Mouse (Mus musculus): ENCODE measurements around the gene Epsti1. TPM values are rescaled to one million over a fixed set of nuclear protein-coding genes. Genes with fewer than 3 reads are reported as not detected.

The Epsti1 gene
- polyA plus RNA-seq, 1 experiment from 2014 or later, result 21.2 TPM

- no peak for ATAC-seq
- Histone ChIP-seq H3K9me3 (ENCODE audit: control insufficient read depth) (no peaks in the 10 kb centered on the region), H3K27me3 (replicated peaks; ENCODE audit: control insufficient read depth, insufficient read depth, low read length) (no peaks in the 10 kb centered on the region), H3K4me2 (replicated peaks; ENCODE audit: low read depth) (no peak overlapping the region), H3K4me1 (replicated peaks; ENCODE audit: control insufficient read depth, insufficient read depth, low read length) (no peaks in the 10 kb centered on the region), H3K9ac (ENCODE audit: low read depth, low read length) (no peak overlapping the region), H3K36me3 (ENCODE audit: control insufficient read depth, insufficient read depth) (no peaks in the 10 kb centered on the region), H3K27ac (ENCODE audit: low read depth, low read length) (no peak overlapping the region), H3K4me3 (ENCODE audit: low read depth, low read length) (no peak overlapping the region)
- whole genome bisulfite sequencing, result 71% methylated on average over 6 of the region's 6 CpGs
- TF ChIP-seq CTCF (IDR thresholded peaks at IDR 0.05; ENCODE audit: low read depth), result no peak
These were observed 70.2 kb downstream of the Epsti1 start for GRCm38 (mm10) chr14:77974221-77974620.

- no peaks in the 10 kb centered on the region for H3K36me3 ChIP-seq (ENCODE audit: control insufficient read depth, insufficient read depth)
- no peak for TF ChIP-seq CTCF (IDR thresholded peaks at IDR 0.05; ENCODE audit: low read depth)
- no peak overlapping the region for H3K27ac ChIP-seq (ENCODE audit: low read depth, low read length)
- no peak overlapping the region for H3K4me2 ChIP-seq (replicated peaks; ENCODE audit: low read depth)
- no peak for ATAC-seq
- H3K4me3 ChIP-seq (ENCODE audit: low read depth, low read length), result no peak overlapping the region
- H3K27me3 ChIP-seq (replicated peaks; ENCODE audit: control insufficient read depth, insufficient read depth, low read length), result no peaks in the 10 kb centered on the region
- H3K4me1 ChIP-seq (replicated peaks; ENCODE audit: control insufficient read depth, insufficient read depth, low read length), result no peaks in the 10 kb centered on the region
- 58% methylated on average over 8 of the region's 8 CpGs for whole genome bisulfite sequencing
- H3K9me3 ChIP-seq (ENCODE audit: control insufficient read depth), result no peaks in the 10 kb centered on the region
- no peak overlapping the region for H3K9ac ChIP-seq (ENCODE audit: low read depth, low read length)
These were observed 71.7 kb downstream of the Epsti1 start for GRCm38 (mm10) chr14:77975702-77976101.

GRCm38 (mm10) chr14:77981516-77981915 is 77.5 kb downstream of the Epsti1 start:
- Histone ChIP-seq H3K4me3 (ENCODE audit: low read depth, low read length) (no peak overlapping the region), H3K27me3 (replicated peaks; ENCODE audit: control insufficient read depth, insufficient read depth, low read length) (no peaks in the 10 kb centered on the region), H3K36me3 (ENCODE audit: control insufficient read depth, insufficient read depth) (no peaks in the 10 kb centered on the region), H3K9me3 (ENCODE audit: control insufficient read depth) (no peaks in the 10 kb centered on the region), H3K4me1 (replicated peaks; ENCODE audit: control insufficient read depth, insufficient read depth, low read length) (no peaks in the 10 kb centered on the region), H3K4me2 (replicated peaks; ENCODE audit: low read depth) (no peak overlapping the region), H3K9ac (ENCODE audit: low read depth, low read length) (no peak overlapping the region), H3K27ac (ENCODE audit: low read depth, low read length) (no peak overlapping the region)
- TF ChIP-seq CTCF (IDR thresholded peaks at IDR 0.05; ENCODE audit: low read depth), result no peak
- WGBS, result 80% methylated on average over 5 of the region's 5 CpGs
- no peak for ATAC-seq

GRCm38 (mm10) chr14:77997731-77998130 is 93.7 kb downstream of the Epsti1 start:
- no peak for ATAC-seq
- TF ChIP-seq CTCF (IDR thresholded peaks at IDR 0.05; ENCODE audit: low read depth), result no peak
- no peaks in the 10 kb centered on the region for H3K36me3 ChIP-seq (ENCODE audit: control insufficient read depth, insufficient read depth)

GRCm38 (mm10) chr14:78004486-78004885 is 100.4 kb downstream of the Epsti1 start:
- Histone ChIP-seq H3K4me2 (replicated peaks; ENCODE audit: low read depth) (no peak overlapping the region), H3K4me3 (ENCODE audit: low read depth, low read length) (no peak overlapping the region), H3K36me3 (ENCODE audit: control insufficient read depth, insufficient read depth) (no peaks in the 10 kb centered on the region), H3K27me3 (replicated peaks; ENCODE audit: control insufficient read depth, insufficient read depth, low read length) (no peaks in the 10 kb centered on the region), H3K9me3 (ENCODE audit: control insufficient read depth) (no peaks in the 10 kb centered on the region), H3K9ac (ENCODE audit: low read depth, low read length) (no peak overlapping the region), H3K4me1 (replicated peaks; ENCODE audit: control insufficient read depth, insufficient read depth, low read length) (no peaks in the 10 kb centered on the region), H3K27ac (ENCODE audit: low read depth, low read length) (no peak overlapping the region)
- no peak for ATAC-seq
- 70% methylated on average over 4 of the region's 4 CpGs for WGBS
- no peak for TF ChIP-seq CTCF (IDR thresholded peaks at IDR 0.05; ENCODE audit: low read depth)

More at GRCm38 (mm10) chr14:77997731-77998130, 93.7 kb downstream of the Epsti1 start:
- Histone ChIP-seq H3K9me3 (ENCODE audit: control insufficient read depth) (no peaks in the 10 kb centered on the region), H3K4me3 (ENCODE audit: low read depth, low read length) (no peak overlapping the region), H3K4me1 (replicated peaks; ENCODE audit: control insufficient read depth, insufficient read depth, low read length) (no peaks in the 10 kb centered on the region), H3K27ac (ENCODE audit: low read depth, low read length) (no peak overlapping the region), H3K27me3 (replicated peaks; ENCODE audit: control insufficient read depth, insufficient read depth, low read length) (no peaks in the 10 kb centered on the region), H3K9ac (ENCODE audit: low read depth, low read length) (no peak overlapping the region), H3K4me2 (replicated peaks; ENCODE audit: low read depth) (no peak overlapping the region)

GRCm38 (mm10) chr14:78008019-78008418 is 104.0 kb downstream of the Epsti1 start:
- no peak overlapping the region for H3K9ac ChIP-seq (ENCODE audit: low read depth, low read length)
- H3K36me3 ChIP-seq (ENCODE audit: control insufficient read depth, insufficient read depth), result no peaks in the 10 kb centered on the region
- WGBS, result 51% methylated on average over 6 of the region's 6 CpGs
- no peak for ATAC-seq
- no peak for TF ChIP-seq CTCF (IDR thresholded peaks at IDR 0.05; ENCODE audit: low read depth)
- H3K4me1 ChIP-seq (replicated peaks; ENCODE audit: control insufficient read depth, insufficient read depth, low read length), result no peaks in the 10 kb centered on the region
- H3K4me2 ChIP-seq (replicated peaks; ENCODE audit: low read depth), result no peak overlapping the region
- no peak overlapping the region for H3K27ac ChIP-seq (ENCODE audit: low read depth, low read length)
- no peaks in the 10 kb centered on the region for H3K27me3 ChIP-seq (replicated peaks; ENCODE audit: control insufficient read depth, insufficient read depth, low read length)
- no peaks in the 10 kb centered on the region for H3K9me3 ChIP-seq (ENCODE audit: control insufficient read depth)
- H3K4me3 ChIP-seq (ENCODE audit: low read depth, low read length), result no peak overlapping the region

GRCm38 (mm10) chr14:78011808-78012207 is 107.8 kb downstream of the Epsti1 start:
- no peaks in the 10 kb centered on the region for H3K36me3 ChIP-seq (ENCODE audit: control insufficient read depth, insufficient read depth)
- no peak overlapping the region for H3K9ac ChIP-seq (ENCODE audit: low read depth, low read length)
- ATAC-seq, result no peak
- no peaks in the 10 kb centered on the region for H3K4me1 ChIP-seq (replicated peaks; ENCODE audit: control insufficient read depth, insufficient read depth, low read length)
- H3K9me3 ChIP-seq (ENCODE audit: control insufficient read depth), result no peaks in the 10 kb centered on the region
- H3K27me3 ChIP-seq (replicated peaks; ENCODE audit: control insufficient read depth, insufficient read depth, low read length), result no peaks in the 10 kb centered on the region
- H3K4me2 ChIP-seq (replicated peaks; ENCODE audit: low read depth), result peak overlapping the region; percentile 37
- H3K4me3 ChIP-seq (ENCODE audit: low read depth, low read length), result no peak overlapping the region
- 26% methylated on average over 10 of the region's 10 CpGs for WGBS
- H3K27ac ChIP-seq (ENCODE audit: low read depth, low read length), result no peak overlapping the region
- TF ChIP-seq CTCF (IDR thresholded peaks at IDR 0.05; ENCODE audit: low read depth), result no peak
